Mouse (Mus musculus) ES-E14 (cell line): Measurements from ENCODE around the gene Ncs1. TPM values are rescaled to one million over a fixed set of nuclear protein-coding genes. Genes with fewer than 3 reads are reported as not detected.

Source experiments
- DNase-seq: peaks from one replicate; pipeline ENCODE4 v3.0.0-alpha.2; 2013; ENCODE audit warnings: low read depth, low spot score
- H3K27ac ChIP-seq: 2 replicates; pipeline ENCODE4 v1.5.1; 2012; ENCODE audit warnings: low read depth, mild to moderate bottlenecking, low read length, moderate library complexity, mixed read lengths; ENCODE audit not compliant: poor library complexity, insufficient read depth, severe bottlenecking
- H3K36me3 ChIP-seq: 2 replicates; pipeline ENCODE4 v1.6.1; 2012; ENCODE audit warnings: mild to moderate bottlenecking, low read length, moderate library complexity, mixed read lengths; ENCODE audit not compliant: control insufficient read depth, poor library complexity, insufficient read depth, severe bottlenecking
- H3K4me1 ChIP-seq, 2 experiments: fragments of 150-350 bp in 1 of 2; sonication (generic) in 1 of 2; 2 replicates each; pipeline ENCODE4 v1.6.1; 2012; ENCODE audit warnings: low read length in 2 of 2, mild to moderate bottlenecking in 1 of 2, mixed read lengths in 1 of 2; ENCODE audit not compliant: control insufficient read depth in 2 of 2, insufficient read depth in 2 of 2, poor library complexity in 1 of 2
- H3K4me3 ChIP-seq, 2 experiments: fragments of 150-350 bp in 1 of 2; sonication (generic) in 1 of 2; 2 replicates each; pipeline ENCODE4 v1.5.1; 2012; ENCODE audit warnings: low read length in 2 of 2, low read depth in 1 of 2, mild to moderate bottlenecking in 1 of 2, mixed read lengths in 1 of 2; ENCODE audit not compliant: insufficient read depth in 1 of 2, poor library complexity in 1 of 2, severe bottlenecking in 1 of 2
- H3K9ac ChIP-seq: 2 replicates; pipeline ENCODE4 v1.6.1; 2012; ENCODE audit warnings: low read depth, mild to moderate bottlenecking, low read length, mixed read lengths; ENCODE audit not compliant: poor library complexity, insufficient read depth, severe bottlenecking
- H3K9me3 ChIP-seq: fragments of 150-350 bp; sonication (generic); 2 replicates; pipeline ENCODE4 v1.6.1; 2012; ENCODE audit warnings: low read depth, mild to moderate bottlenecking, low read length; ENCODE audit not compliant: control insufficient read depth, insufficient read depth
- CHD2 ChIP-seq: IDR thresholded peaks from 2 replicates; pipeline ENCODE4 v1.6.1; 2014; ENCODE audit warnings: mild to moderate bottlenecking, low read depth, low read length, inconsistent platforms
- HCFC1 ChIP-seq: IDR thresholded peaks from 2 replicates; pipeline ENCODE4 v1.6.1; 2012; ENCODE audit warnings: low read length, inconsistent platforms, borderline replicate concordance; ENCODE audit not compliant: insufficient read depth
- MAFK ChIP-seq: IDR thresholded peaks from 2 replicates; pipeline ENCODE4 v1.6.1; 2014; ENCODE audit warnings: mild to moderate bottlenecking, low read depth, low read length, inconsistent platforms; ENCODE audit not compliant: insufficient read depth
- ZC3H11A ChIP-seq: IDR thresholded peaks from 2 replicates; pipeline ENCODE4 v1.6.1; 2012; ENCODE audit warnings: low read depth, mild to moderate bottlenecking, inconsistent platforms, low read length, borderline replicate concordance
- ZNF384 ChIP-seq: IDR thresholded peaks from 2 replicates; pipeline ENCODE4 v1.6.1; 2012; ENCODE audit warnings: low read depth, low read length, inconsistent platforms
- in situ Hi-C, 2 experiments: fragments of 600-800 bp; cut with MboI; formaldehyde crosslinking; loops; one replicate each; pipeline ENCODE4 v1.15.1; 2025; ENCODE audit warnings: low sequenced_read_pairs in 2 of 2, inconsistent platforms in 1 of 2; ENCODE audit not compliant: unreplicated experiment in 2 of 2
- total RNA-seq: library from RNA; depleted of rRNA; stranded (reverse); fragments of 300-350 nt; gene quantifications from 2 replicates; pipeline ENCODE4 v1.2.3, GENCODE M21; 2012

Ncs1 gene
- total RNA-seq, 1 experiment = 8.9 TPM

DNA sequence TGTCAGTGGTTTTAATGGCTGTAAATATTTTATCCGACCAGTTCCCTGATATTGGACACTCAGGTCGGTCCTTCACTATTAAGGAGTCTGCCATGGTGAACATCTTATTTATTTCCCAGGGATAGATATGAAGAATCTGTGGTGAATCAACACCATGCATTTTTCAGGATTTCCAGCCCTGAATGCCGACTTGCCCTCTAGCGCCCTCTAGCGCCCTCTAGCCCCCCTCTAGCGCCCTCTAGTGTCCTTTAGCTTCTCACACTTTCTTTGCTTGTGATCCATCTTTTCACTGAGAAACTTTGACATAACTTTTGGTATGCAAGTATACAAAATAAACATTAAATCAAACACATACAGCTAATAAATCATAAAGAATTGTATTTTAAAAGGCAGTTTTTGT is 45.8 kb downstream of the Ncs1 start:
- peak; percentile 51 for DNase-seq
- Histone ChIP-seq H3K36me3 (no peaks in the 10 kb centered on the region), H3K9me3 (no peaks in the 10 kb centered on the region), H3K27ac (no peak overlapping the region), H3K4me1 (peaks cover 0 to 13% of the 10 kb centered on the region in 2 experiments; a peak in 2 of 4 replicates), H3K4me3 (no peak overlapping the region), H3K9ac (no peak overlapping the region)
- in situ Hi-C loops = no loop called here
- TF ChIP-seq ZNF384 (peak; percentile 50; the same call in 1 of the 2 replicates), CHD2 (no peak)

DNA sequence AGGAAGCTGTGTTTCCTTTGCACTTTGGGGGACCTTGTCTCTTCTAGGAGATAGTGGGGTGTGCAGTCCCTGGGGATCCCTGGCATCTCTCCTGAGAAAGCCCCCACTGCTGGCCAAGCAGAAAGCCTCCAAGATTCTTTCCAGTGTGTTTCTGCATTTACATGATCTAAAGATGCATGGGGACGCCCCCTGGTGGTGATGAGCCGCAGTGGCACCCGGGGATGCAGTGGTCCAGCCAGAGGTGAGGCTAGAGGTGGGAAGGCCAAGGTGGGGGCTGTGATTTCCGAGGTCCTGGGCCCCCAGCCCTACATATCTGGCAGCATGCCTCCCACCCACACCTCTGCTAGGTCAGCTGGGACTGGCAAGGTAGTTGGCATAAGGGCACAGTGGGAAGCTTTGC is 49.4 kb downstream of the Ncs1 start:
- in situ Hi-C loops = no loop called here
- no peak overlapping the region for H3K27ac ChIP-seq
- no peak overlapping the region for H3K9ac ChIP-seq
- DNase-seq = peak; percentile 55
- no peak overlapping the region for H3K4me3 ChIP-seq
- peaks cover 5 to 22% of the 10 kb centered on the region in 2 experiments; a peak in 3 of 4 replicates for H3K4me1 ChIP-seq
- H3K9me3 ChIP-seq = no peaks in the 10 kb centered on the region
- no peaks in the 10 kb centered on the region for H3K36me3 ChIP-seq
- TF ChIP-seq MAFK (no peak), ZNF384 (no peak), HCFC1 (no peak), ZC3H11A (no peak), CHD2 (no peak)

DNA sequence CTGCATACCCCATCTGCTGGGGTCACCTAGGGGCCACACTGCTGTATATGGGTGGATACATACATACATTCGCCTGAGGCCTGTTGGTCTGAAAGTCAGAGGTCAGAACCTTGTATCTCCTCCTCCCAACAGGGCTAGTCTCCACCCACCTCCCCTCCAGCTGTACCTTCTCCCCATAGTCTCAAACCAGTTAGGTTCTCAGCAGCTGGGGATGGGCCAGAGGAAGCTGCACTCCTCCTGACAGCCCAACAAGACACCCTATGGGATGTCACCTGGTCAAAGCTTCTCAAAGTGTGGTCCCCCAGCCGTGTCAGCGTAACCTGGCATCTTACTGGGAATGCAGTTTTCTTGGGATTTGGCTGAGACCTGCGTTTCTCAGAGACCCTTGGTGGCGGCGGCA is 50.8 kb downstream of the Ncs1 start:
- H3K36me3 ChIP-seq = no peaks in the 10 kb centered on the region
- H3K9ac ChIP-seq = no peak overlapping the region
- no peak overlapping the region for H3K27ac ChIP-seq
- peaks cover 5 to 22% of the 10 kb centered on the region in 2 experiments; a peak in 3 of 4 replicates for H3K4me1 ChIP-seq
- TF ChIP-seq ZNF384 (no peak), HCFC1 (no peak), CHD2 (no peak), MAFK (no peak), ZC3H11A (no peak)
- no peak overlapping the region for H3K4me3 ChIP-seq
- in situ Hi-C loops = no loop called here
- H3K9me3 ChIP-seq = no peaks in the 10 kb centered on the region
- no peak for DNase-seq

DNA sequence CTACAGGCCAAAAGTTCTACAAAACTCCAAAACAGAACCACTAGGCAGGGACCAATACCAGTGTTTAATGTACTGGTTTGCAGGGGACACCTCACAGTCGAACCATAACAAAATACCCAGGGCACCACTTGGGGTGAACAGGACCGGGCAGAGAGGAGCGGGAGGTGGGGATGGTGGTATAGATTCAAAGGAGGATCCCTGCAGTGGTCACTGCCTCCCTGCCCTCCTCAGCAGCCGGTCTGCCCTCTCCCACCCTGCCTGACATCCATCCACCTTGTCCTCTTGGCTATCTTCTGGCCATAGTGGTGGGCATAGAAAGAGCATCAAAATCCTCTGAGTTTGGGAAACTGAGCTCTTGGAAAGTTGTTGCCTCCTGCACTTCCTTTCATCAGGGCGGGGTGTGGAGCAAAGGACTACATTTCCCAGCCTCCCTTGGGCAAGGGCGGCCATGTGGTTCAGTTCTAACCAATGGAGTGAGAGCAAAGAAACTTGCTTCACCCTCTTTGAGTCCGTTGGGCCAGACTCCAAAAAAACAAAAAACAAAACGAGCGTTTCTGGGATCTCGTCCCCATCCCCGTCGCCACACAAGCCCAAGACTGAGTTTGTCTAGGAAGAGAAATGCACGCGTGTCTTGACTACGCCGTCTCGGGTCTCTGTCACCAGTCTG is 52.1 kb downstream of the Ncs1 start:
- H3K9ac ChIP-seq = peak overlapping the region; percentile 65; the same call in 1 of the 2 replicates
- in situ Hi-C loops = no loop called here
- H3K9me3 ChIP-seq = no peaks in the 10 kb centered on the region
- H3K4me3 ChIP-seq = peak overlapping the region; percentile 31 to 75
- TF ChIP-seq MAFK = no peak
- TF ChIP-seq HCFC1 = peak; percentile 93
- TF ChIP-seq CHD2 = 0 out of 2 replicates have a peak, but pooled peaks have one; percentile 25
- peaks cover 5 to 22% of the 10 kb centered on the region in 2 experiments; a peak in 3 of 4 replicates for H3K4me1 ChIP-seq
- DNase-seq = no peak
- no peak overlapping the region for H3K27ac ChIP-seq
- H3K36me3 ChIP-seq = no peaks in the 10 kb centered on the region

DNA sequence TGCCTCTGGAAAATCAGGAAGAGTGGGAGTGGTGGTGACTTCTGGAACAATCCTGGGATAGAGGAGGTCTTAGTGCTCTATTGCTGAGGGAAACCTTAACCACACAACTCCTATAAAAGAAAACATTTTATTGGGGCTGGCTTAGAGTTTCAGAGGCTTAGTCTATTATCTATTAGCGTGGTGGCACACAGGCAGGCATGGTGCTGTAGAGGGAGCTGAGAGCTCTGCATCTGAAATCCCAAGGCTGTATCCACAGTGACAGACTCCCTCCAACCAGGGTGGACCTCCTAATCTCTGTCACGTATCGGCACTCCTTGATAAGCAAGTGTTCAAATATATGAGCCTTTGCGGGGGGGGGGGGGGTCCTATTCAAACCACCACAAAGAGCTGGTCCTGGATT is 53.2 kb downstream of the Ncs1 start:
- H3K4me1 ChIP-seq = peaks cover 5 to 22% of the 10 kb centered on the region in 2 experiments; a peak in 3 of 4 replicates
- no peaks in the 10 kb centered on the region for H3K9me3 ChIP-seq
- no peak overlapping the region for H3K27ac ChIP-seq
- TF ChIP-seq CHD2 (no peak), ZC3H11A (no peak), MAFK (no peak), ZNF384 (no peak), HCFC1 (no peak)
- H3K36me3 ChIP-seq = no peaks in the 10 kb centered on the region
- no peak for DNase-seq
- in situ Hi-C loops = no loop called here
- no peak overlapping the region for H3K9ac ChIP-seq
- no peak overlapping the region for H3K4me3 ChIP-seq
